Mouse (Mus musculus) T-cell, adult 2 months (primary cell): Measurements from ENCODE around the gene Mat2b.
"Not testable (repeated sequence)": the region's sequence is repeated elsewhere in the genome, so short reads cannot be mapped to it uniquely, and the experiment has no call there.

Experiments
- DNase-seq: peaks from one replicate; pipeline ENCODE4 v3.0.0; 2022; ENCODE audit warnings: low spot score

Mat2b gene

DNA sequence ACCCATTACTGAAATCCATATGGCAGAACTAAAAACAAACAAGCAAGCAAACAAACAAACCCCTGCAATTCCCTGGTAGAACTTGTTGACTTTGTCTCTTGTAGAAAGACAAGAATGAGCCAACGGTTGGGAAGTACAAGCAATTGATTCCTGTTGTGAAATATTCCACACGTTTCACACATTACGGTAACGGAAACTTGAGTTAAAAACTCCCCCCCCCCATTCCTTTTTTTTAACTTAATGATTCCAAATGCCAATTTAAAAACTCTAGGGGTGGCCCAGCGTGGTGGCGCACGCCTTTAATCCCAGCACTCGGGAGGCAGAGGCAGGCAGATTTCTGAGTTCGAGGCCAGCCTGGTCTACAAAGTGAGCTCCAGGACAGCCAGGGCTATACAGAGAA, at the start of gene Mat2b:
TSS of gene Mat2b (minus strand) at position 101 of the 400 bp plus-strand sequence.
- no peak for DNase-seq

DNA sequence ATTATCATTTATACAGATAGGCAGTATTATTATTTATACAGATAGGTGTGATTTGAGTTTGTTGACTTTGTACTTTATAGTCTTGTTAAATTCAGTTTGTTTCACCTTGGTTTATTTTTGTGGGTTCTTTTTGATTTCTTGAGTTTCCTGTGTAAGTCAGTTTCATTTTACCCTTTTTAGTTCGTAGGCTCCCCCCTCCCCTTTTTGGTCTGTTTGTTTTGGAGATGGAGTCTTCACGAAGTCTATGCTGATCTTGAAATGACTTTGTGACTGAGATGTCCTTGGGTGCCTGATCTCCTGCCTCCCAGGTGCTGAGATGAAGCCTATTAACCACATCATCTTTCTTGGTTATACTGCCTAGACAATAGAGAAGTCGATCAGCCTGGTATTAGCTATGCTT, 49.3 kb upstream of the Mat2b start:
- DNase-seq = no peak

DNA sequence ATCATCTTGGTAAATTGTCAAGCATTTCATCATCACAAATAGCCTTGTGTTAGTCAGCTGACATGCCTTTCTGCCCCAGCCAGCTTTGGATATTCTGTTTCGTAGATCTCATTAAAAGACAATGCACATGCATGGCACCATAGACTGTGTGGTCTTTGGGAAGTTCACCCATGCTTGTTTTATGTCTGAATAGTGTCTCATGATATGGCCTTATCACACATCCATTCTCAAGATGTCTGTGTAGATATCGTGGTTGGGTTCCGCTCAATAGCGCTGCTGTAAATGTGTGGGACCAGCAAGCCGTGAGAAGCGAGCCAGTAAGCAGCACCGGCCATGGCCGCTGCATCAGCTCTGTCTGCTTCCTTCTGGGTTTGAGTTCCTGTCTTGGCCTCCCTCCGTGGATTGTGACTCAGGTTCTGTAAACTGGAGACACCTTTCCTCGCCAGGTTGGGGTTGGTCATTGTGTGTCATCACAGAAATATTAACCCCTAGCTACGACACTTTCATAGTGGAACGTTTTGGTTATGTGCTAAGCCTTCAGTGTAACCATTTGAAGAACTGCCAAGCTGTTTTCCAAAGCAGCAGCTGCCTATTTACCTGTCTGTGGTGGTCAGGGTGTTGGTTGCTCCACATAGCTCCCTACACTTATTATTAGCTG, 46.7 kb upstream of the Mat2b start:
- no peak for DNase-seq

DNA sequence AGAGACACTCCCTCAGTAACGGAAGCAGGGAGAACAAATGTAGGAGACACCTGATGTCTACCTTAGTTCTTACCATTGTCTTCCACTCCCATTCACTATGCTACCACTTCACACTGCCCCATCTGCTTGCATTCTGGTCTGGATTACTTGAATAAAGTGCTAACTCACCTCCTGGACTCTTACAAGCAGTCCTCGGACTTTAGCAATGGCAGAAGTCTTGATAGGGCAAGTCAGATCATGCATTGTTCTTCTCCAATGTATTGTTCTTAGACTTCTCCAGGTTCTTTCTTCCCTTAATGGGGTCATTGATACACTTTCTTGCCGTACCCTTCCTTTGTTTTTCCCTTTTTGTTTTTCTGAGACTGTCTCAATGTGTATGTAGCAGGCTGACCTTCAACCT, 42.4 kb upstream of the Mat2b start:
- DNase-seq = no peak

DNA sequence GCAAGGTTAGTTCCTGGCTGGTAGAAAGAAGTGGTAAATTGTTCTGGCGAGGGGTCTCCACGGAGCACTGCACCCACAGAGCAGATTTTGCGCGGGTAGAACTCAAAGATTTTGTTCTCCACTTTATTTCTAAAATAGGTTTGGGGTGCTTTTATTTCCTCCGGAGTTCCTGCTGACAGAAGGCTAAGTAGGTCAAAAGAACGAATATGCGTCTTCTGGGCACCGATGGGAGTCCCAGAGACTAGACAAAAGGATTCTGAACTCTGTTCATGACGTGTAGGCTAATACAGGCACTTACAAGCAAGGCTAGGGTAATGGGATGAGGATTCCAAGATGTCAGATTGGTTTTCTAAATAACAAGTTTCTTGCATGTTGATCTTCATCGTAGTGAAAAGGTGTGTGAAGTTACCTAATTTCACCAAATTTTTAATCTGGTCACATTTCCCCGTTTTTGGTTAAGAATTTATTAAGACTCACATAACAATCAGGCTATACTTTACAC, 39.3 kb upstream of the Mat2b start:
- no peak for DNase-seq

DNA sequence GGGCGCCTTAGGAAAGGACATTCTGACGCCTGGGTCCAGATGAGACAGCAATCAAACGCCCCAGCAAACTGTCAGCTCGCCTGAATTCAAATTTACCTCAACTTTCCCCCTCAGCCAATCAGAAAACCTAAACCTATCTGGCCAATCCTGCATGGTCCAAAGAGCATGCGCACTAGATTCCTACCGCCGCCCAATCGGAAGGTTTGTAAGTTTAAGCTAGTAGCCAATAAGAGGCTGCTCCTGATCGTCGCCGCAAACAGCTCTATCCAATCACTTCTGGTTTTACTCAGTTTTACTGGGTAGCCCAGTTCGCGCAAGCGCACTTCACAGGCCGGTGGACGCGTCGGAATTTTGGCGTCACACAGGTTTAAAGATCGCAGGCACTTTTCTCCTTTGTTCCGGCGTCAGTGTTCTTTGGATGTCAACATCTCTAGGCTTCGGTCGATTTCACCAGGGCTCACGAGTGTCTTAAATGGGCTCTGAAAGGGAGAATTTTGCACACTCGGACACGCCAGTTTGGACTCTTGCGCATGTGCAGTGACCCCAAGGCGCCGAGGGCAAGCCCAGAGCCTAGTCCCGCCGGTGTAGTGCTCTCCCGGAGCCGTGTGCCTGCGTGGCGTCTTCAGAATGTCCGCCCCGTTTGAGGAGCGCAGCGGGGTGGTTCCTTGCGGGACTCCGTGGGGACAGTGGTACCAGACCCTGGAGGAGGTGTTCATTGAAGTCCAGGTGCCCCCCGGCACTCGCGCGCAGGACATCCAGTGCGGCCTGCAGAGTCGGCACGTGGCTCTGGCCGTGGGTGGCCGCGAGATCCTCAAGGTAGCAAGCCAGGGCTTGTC, 38.6 kb upstream of the Mat2b start, which contains the start of the genes Hmmr and Nudcd2:
TSS of gene Hmmr (minus strand) at position 84 of the 836 bp plus-strand sequence.
TSS of gene Nudcd2 (plus strand) at position 329 of the 836 bp plus-strand sequence.
- peak; percentile 95 for DNase-seq

DNA sequence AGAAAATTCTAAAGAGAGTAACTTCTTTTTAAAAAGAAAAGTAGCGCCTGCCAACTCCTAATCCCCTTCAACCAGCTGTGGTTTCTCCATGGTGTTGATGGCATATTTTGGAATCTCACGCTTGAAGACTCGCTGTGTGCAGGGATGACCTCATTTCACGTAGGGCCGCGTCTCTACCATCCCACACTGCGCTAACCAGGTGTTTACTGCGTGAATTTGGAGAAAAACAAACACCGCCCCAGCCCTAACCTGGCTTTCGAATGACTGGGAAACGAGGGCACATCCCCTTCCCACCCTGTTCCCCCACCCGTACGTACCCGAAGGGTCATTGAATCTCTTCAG, 38.0 kb upstream of the Mat2b start:
- DNase-seq = no peak

DNA sequence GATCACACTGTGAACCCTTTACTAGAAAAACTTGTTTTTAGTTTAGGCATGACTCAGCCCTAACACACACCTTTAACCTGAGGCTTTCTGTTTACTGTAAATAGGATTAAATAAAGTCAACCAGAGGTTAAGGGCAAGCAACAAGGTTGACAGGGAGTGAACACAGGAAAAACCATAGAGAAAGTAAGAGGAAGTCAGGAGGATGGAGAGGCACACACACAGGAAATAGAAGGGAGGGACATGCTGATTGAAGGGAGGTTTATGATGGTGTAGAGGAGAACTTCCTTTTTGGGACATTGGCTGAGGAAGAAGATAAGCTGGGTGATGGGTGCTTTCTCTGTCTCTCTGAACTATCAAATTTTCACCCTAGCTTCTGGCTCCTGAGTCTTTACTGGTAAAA, 23.3 kb upstream of the Mat2b start:
- DNase-seq = peak; percentile 5

DNA sequence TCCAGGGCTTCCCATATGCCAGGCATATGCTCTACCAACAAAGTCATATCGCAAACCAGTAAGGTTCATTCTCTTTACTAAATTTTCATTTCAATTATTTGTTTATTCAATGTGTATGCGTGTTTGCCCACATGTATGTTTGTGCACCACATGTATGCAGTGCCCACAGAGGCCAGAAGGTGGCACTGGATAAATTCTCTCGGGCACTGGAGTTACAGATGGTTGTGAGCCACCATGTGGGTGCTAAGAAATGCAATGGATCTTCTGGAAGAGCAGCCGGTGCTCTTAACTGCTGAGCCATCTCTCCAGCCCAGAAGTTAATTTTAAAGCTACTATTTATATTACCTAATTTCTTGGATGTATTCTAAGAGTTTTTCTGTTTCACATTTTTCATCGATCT, 20.5 kb upstream of the Mat2b start:
- DNase-seq = no peak

DNA sequence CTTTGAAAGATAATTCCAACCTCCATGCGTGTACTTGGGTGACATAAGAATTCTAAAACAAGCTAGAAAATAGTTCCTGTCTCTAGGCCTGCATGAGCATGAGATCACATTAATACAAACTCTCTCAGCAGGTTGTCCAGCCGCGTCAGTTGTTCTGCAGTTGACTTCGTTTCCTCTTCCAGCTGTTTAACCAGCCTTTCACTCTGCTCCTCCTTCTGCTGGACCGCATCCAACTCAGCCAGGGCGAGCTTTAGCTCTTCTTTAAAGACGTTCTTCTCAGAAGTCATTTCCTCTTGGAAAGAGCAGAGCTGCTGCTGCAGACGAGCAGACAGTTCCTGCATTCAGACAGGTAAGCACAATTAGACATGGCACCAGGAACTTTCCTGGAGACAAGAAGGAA, 18.9 kb upstream of the Mat2b start:
- DNase-seq = no peak

DNA sequence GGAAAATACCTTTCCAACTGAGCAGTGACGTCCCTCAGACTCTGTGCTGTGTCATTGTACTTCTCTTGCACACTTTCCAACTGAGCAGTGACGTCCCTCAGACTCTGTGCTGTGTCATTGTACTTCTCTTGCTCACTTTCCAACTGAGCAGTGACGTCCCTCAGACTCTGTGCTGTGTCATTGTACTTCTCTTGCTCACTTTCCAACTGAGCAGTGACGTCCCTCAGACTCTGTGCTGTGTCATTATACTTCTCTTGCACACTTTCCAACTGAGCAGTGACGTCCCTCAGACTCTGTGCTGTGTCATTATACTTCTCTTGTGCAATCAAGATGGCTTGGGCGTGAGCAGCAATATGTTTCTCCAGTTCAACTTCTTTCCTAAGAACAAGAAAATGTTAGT, 14.9 kb upstream of the Mat2b start:
- DNase-seq = not testable (repeated sequence)

DNA sequence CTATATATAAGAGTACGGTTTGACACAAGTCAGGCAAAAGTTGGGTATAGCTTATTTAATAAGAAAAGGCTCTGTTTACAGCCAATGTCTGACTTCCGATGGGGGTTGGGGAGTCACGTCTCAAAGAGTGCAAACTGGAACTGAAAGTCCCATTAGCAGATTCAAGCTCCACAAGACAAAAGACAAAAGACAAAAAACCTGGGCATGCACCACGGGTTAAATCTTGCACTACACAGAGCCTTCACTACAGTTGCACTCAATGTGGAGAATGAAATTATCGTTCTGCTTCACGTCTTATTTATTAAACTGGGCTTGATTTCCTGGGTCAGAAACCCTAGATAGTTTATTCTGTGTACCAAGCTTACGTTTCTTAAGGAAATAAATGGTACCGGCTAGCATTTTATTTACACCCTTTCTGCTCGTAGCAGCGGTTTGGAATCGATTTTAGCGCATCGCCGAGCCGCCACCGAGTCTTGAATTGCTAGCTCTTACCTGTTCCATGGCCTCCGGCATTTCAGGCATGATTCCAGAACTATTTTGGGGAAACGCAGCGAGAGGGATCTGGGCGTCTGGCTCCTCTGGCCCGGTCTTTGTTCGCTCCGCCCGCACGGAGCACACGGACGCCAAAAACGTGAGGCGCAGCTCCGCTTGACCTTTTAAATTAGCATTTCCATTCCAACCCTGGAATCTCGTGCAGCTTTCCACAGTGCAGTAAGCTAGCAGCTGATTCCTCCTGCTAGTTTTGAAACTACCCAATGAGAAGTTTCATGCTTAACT, 504 bp downstream of the Mat2b start:
- peak; percentile 72 for DNase-seq

DNA sequence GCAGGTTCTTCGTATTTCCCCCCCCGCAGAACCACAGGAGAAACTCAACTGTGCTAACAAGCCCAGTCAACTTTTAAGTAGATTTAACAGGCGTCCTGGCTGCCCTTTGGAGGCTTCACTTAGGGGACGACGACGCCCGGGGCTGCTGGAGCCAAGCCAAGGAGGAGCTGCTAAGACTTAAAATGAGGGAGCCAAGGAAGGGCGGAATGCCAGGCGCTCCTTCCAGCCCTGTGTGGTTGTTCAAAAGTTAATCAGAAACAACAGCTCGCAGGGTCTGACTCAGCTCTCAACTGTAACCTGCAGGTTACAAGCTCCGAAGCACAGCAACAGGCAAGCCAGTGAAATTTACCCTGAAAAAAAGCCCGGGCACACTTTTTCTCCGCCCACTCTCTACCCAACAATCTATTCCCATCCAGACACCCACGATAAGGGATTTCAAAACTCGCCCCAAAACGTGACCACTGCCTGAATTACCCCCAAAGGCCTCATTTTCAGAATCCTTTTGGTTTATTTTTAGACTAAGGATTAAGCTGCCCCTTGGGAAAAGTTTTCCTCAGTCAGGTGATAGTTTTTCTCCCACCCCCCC, 1.5 kb downstream of the Mat2b start:
- peak; percentile 14 for DNase-seq

DNA sequence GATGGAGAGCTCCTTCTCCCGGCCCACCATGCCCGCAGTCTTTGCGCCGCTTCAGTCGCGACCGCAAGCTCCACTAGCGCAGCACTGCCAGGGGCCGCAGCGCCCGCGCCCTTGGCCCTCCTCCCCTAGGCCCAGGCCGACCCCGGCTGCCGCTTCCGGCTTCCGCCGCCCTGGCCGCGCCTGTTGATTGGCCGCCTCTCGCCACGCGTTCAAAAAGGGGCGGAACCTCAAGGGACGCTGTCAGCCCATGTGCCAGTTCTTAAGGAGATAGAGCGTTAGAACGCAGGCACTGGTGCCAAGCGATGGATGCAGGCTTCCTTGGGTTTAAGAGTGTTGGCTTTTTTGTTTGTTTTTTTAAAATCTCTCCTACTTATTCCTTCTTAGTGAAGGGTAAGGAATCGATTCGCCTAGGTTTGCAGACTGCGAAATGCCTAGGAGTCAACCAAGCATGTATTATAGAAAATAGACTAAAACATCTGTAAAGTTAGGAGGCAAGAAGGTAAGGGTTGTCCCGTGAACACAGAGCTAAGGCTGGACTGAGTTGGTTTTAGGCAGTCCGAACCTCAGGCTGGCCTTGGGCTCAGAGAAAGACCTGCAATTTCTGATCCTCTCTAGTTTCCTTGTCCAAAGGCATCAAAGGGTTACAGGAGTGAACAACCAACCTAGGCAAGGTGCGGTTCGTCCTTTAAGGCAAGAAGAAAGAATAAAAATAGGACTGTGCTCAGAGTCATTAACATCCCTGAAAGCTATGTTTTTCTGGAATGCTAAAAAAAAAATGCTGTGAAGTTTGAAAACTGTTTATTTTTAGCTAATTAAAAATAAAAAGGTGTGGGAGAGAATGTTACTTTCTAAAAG, 2.3 kb downstream of the Mat2b start:
- peak; percentile 94 for DNase-seq

DNA sequence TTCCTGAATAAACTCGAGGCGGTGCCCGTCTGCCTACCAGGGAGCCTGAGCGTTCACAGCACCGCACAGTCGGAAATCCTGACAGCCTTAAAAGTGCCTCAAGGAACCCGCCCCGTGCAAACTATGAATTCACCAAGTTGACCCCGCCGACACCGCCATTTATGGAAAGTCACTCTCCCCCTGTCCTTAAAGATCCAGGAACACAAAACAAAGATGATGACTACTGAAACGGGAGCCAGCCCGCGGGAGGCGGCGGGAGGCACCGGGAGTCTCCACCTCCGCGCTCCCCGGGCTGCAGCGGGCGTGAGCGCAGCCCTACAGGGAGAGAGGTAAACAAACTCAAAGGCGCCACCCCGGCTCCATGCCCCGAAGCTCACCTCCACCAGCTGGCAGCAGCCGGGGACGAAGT, 2.9 kb downstream of the Mat2b start:
- no peak for DNase-seq

DNA sequence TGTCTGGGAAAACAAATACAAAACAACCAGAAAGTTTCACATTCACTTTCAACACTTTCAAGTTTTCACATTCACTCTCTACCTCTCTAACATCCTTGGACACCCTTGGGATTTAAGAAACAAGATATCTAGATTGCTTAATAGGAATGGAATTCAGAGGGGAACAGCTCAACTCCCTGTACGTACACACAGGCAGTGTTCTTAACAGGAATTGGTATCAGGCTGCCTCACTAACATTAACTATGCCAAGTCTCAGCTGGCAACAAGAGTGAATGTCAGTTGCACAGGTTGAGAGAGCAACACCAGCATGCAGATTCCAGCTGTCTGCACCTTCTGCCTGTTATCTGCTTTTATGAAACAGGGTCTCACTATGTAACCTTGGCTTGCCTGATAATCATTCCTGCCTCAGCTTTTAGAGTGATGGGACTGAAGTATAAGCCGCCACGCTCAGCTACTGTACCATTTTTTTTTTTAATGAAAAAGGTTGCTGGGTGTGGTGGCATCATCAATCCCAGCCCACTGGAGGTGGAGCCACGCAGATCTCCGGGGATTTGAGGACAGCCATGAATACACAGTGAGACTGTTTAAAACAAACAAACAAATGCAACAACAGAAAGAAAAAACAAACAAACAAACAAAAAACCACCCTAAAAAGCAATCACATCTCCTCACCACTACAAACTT, 4.4 kb downstream of the Mat2b start:
- no peak for DNase-seq

DNA sequence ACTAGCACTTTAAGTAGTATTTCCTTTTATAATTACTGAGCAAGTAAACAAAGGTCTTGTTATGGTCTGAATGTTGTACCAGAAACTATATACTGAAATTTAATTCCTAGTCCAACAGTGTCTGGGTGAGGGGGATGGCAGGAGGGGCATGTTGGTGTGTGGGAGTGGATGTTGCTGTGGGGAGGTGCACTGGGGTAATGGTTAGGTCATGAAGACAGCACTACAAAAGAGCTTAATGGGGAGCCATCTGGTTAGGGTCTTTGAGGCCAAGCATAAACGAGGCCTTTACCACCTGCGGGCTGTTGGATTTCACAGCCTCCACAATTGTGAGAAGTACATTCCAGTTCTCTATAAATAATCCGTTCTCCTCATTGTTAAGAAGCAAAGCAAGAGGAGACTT, 11.7 kb downstream of the Mat2b start:
- no peak for DNase-seq

DNA sequence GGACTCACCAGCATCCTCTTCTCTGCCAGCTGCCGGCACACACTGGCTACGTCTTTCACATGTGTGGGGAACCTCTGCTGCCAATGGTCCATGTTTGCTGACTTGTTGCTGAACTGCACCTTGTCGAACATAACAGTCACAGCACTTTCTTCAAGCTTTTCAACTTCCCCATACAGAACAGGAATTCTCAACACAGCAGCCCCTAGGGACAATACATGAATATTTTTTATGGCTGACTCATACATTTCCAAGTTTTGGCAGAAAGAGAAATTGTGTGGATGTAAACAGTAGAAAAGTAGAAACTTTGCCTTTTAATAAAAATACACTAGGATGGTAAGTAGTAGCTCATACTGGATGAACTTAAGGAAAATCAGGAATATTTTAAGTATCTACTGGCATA, 12.5 kb downstream of the Mat2b start:
- no peak for DNase-seq

DNA sequence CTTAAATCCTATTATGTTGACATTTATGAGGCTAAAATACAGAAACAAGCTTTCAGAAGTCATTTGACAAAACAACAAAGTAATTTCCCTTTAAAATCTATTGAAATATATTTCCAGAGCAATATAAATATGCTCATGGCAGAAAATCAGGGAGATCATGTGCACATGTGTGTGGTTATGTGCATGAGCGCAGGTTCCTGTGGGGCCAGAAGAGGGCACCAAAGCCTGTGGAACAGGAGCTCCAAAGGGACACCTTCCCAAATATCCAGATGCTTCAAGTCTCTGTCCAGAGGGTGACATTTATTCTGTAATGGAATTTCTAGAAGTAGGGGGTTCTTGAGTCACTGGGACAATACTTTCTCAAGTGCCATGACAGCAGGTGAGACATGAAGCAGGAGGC, 17.8 kb downstream of the Mat2b start:
- no peak for DNase-seq

DNA sequence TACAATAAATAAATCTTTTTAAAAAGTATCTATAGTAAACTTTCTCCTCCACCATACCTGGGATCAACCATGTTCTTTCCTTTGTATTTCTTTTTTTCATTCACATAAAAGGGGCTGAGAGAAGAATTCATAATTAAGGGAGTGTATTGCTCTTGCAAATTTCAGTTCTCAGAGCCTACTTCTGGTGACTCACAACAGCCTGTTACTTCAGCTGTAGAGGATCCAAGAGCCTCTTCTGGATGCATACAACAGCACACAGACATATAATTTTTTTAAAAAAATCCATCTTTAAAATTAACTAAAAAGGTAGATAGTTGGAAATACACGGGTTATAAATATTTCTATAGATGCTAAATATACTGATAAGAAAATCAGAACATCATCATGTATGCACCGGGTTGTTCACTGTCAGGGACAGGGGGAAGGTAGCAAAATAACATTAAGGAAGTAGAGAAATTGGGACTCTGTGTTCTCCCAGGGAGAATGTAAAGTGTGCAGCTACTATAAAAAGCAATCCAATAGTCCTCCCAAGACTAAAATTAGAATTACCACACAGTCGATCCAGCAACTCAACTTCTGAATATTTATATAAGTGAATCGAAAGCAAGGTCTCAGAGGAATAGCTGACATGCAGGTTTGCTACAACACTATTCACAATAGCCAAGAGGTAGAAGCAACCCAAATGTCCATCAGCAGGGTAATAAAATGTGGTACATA, 19.8 kb downstream of the Mat2b start:
- no peak for DNase-seq
